Mouse (Mus musculus): ENCODE results near the gene Thumpd2. TPM values are rescaled to one million over a fixed set of nuclear protein-coding genes. Genes with fewer than 3 reads are reported as not detected.

Gene Thumpd2
- total RNA-seq, 2 experiments from 2014 or later: 5.5 to 7.6 TPM

- intact Hi-C loops (cut with DNase I): no loop called here
- no peak for DNase-seq
These were observed 29.5 kb downstream of the Thumpd2 start for GRCm38 (mm10) chr17:81035354-81035753.

DNA sequence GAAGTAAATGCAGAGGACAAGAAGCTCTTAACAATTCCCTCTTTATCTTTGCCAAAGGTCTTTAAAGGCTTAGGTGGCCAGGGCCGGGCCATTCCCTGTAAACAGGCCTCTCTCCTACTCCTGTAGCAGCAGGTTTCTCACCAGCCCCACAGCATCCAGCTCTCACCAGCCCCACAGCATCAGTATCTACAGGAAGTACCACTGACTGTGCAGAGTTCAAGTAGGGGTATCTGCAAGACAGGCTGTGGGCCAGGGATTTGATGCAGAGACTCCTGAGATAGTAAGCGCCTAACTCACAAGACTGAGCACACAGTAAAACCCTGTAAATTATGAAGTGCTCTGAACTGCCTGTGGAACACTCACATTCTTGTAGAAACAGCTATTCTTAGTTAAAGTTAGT, 31.9 kb downstream of the Thumpd2 start:
- no peak for DNase-seq
- intact Hi-C loops (cut with DNase I): no loop called here

- intact Hi-C loops (cut with DNase I): no loop called here
- DNase-seq: no peak
These were observed 32.9 kb downstream of the Thumpd2 start for GRCm38 (mm10) chr17:81031830-81032442.

DNA sequence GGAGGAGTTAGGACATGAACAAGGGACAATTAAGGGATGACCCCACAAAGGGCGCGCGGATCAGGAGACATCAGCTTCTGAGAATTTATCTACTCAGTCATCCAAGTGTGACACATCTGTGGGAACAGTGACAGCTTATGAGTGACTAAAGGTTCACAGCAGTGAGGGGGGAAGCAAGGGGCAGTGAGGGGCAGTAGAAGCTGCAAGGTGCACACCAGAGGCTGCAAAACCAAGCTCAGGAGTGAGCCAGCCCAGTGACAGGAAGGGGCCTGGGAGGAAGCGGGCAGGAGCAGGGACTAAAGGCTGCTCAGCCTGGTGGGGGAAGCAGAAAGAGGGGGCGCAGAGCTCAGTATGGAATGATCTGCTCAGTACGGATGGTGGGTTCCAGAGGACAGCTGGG, 37.6 kb downstream of the Thumpd2 start:
- DNase-seq: no peak
- intact Hi-C loops (cut with DNase I): no loop called here

- intact Hi-C loops (cut with DNase I): loop anchor here (5.0 to 10.0 kb wide), 3 partner anchors 145 to 392 kb away; no protein-coding TSS in a partner anchor
- no peak for DNase-seq
These were observed 47.8 kb downstream of the Thumpd2 start for GRCm38 (mm10) chr17:81017132-81017531.

- DNase-seq: peak; percentile 65 to 76
- intact Hi-C loops (cut with DNase I): loop anchor here (5.0 to 10.0 kb wide), 3 partner anchors 144 to 391 kb away; no protein-coding TSS in a partner anchor
These were observed 49.0 kb downstream of the Thumpd2 start for GRCm38 (mm10) chr17:81015814-81016447.

GRCm38 (mm10) chr17:81010844-81011685, 53.8 kb downstream of the Thumpd2 start:
- no peak for DNase-seq
- intact Hi-C loops (cut with DNase I): loop anchor here (10.0 kb wide), 1 partner anchor 386 kb away; no protein-coding TSS in a partner anchor

DNA sequence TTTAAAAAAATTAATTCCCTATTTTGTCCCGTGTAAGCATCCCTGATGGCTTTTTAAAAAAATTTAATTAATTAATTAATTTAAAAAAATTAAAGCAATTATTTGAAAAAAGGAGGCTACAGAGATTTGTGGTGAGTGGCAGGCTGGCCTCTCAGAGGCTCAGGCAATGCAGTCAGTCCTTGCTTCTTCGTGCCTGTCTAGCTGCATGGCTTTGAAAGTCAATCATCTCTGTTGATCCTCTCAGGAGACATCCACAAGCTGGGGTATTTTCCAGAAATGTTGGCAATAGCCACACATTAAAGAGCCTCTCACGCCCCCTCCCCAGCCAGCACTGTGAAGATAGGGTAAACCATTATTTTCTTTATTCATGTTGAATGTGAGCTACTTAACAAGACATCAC, 54.7 kb downstream of the Thumpd2 start:
- intact Hi-C loops (cut with DNase I): loop anchor here (10.0 kb wide), 1 partner anchor 385 kb away; no protein-coding TSS in a partner anchor
- no peak for DNase-seq

GRCm38 (mm10) chr17:81009112-81009511, 55.8 kb downstream of the Thumpd2 start:
- DNase-seq: no peak
- intact Hi-C loops (cut with DNase I): no loop called here

GRCm38 (mm10) chr17:81005292-81005691, 59.6 kb downstream of the Thumpd2 start:
- intact Hi-C loops (cut with DNase I): no loop called here
- DNase-seq: peak in 1 of 2 experiments; percentile 8

DNA sequence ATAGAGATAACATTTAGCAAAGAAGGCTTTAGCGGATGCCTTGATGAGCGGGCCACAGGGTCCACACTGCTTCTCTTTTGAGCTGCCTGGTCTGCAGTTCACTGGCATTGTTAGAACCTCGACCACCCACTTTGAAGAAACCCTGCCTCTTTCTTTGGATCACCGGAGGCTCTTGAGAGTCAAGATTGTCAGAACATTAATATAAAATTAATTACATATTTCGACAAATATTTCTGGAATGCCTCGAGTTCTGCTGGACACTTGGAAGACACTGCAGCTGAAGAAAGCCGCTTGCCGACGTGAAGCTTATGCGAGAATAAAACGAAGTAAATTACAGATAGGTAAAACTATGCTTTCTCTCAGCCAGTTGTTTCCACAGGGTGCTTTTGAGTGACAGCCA, 60.4 kb downstream of the Thumpd2 start:
- DNase-seq: no peak
- intact Hi-C loops (cut with DNase I): no loop called here

- DNase-seq: no peak
These were observed 62.8 kb downstream of the Thumpd2 start for GRCm38 (mm10) chr17:81002130-81002529.

GRCm38 (mm10) chr17:81001647-81002046, 63.2 kb downstream of the Thumpd2 start:
- DNase-seq: no peak
- intact Hi-C loops (cut with DNase I): no loop called here

More at GRCm38 (mm10) chr17:81002130-81002529, 62.8 kb downstream of the Thumpd2 start:
- intact Hi-C loops (cut with DNase I): no loop called here

GRCm38 (mm10) chr17:81001010-81001409, 63.9 kb downstream of the Thumpd2 start:
- intact Hi-C loops (cut with DNase I): no loop called here
- no peak for DNase-seq

- intact Hi-C loops (cut with DNase I): no loop called here
- DNase-seq: no peak
These were observed 65.9 kb downstream of the Thumpd2 start for GRCm38 (mm10) chr17:80998958-80999357.

DNA sequence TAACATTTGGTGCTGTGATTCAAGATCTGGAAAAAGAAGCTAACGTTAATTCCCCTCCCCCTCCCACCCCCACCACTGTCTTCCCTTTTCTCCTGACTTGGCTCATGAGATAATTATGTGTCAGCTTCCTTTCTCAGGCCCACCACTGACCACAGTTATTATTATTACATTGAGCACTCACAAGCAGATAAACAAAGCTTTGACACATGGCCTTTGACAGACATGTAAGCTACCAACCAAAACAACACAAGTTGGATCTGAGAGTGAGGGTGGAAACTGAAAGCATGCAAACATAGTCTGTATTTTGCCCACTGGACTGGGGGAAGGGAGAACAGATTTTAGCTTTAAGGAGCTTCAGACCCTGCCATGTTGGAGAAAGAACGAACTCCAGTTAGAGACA, 67.7 kb downstream of the Thumpd2 start:
- intact Hi-C loops (cut with DNase I): no loop called here
- no peak for DNase-seq

DNA sequence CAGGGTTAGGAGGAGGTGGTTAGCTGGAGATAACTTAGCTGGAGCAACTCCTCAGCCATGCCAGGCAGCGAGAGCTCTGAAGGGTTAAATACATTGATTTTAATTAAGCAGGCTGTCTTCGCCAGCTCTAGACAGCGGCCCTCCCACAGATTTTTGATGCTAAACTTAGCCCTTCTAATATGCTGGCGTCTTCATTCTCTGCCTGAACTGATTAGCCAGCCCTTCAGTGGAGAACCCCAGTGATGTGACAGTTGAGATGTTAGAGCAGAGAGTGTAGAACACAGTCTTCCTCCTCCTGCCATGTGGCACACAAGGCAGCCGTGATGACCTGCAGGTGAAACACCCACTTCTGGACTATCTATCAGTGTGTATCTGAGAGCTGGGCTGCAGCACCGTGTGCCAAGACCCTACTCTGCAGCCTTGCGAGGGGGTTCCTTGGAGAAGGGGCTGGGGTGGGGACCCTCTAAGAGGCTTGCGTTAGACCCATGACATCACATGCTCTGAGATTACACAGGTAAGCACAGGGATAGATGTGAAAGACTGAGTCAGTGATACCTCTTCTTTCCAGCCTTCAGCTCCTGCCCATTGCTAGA, 73.3 kb downstream of the Thumpd2 start:
- intact Hi-C loops (cut with DNase I): no loop called here

DNA sequence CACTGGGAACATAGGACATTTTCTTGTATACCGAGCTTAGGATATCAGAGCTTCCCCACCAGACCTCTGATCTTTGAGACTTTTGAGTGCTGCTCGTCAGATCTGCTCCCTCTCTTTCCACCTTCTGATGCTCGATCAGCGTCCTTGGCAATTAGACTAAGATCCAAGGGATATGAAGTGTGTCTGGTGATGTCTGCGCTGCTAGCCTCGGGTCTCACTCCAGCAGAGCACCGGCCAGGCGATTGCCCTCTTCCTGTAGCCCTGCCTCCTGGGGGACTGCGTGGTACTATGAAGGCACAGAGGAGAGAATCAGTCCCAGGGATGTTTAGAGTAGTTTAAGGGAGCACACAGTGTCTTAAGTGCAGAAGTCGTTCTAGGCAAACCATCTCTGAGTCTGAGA, 81.9 kb downstream of the Thumpd2 start:
- intact Hi-C loops (cut with DNase I): loop anchor here (1.0 to 5.0 kb wide), 5 partner anchors 108 to 362 kb away; partner anchors contain the start of gene Map4k3
- DNase-seq: no peak

More for the DNA sequence above, 73.3 kb downstream of the Thumpd2 start:
- no peak for DNase-seq

DNA sequence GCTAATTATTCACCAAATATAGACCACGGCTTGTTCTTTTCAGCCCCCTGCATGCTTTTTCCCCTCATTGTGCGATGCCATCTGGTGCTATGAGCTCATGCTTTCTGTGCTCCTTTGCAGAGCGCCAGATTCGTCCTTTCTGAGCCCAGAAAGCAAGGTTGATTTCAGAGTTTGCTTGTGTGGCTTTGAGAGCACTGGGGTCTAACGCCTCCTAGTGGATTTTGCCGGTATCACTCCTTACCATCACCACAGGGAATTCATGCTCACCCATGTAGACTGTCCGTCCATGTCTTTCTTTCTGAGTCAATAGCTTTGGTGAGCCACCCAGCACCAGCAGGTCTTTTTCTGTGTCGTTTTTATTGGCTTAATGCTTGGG, 82.5 kb downstream of the Thumpd2 start:
- DNase-seq: peak; percentile 80 to 87
- intact Hi-C loops (cut with DNase I): loop anchor here (1.0 to 5.0 kb wide), 5 partner anchors 107 to 362 kb away; partner anchors contain the start of gene Map4k3

GRCm38 (mm10) chr17:80981721-80982411, 83.0 kb downstream of the Thumpd2 start:
- intact Hi-C loops (cut with DNase I): loop anchor here (1.0 to 5.0 kb wide), 5 partner anchors 107 to 361 kb away; partner anchors contain the start of gene Map4k3
- peak in 1 of 2 experiments; percentile 12 for DNase-seq

Data from heart, postnatal 10 days (tissue).